Mouse (Mus musculus) heart, postnatal 0 days (tissue): Measurements from ENCODE around the gene Elmsan1.

Source experiments
- CTCF ChIP-seq: IDR thresholded peaks from 2 replicates; pipeline ENCODE4 v1.5.1; 2016; ENCODE audit warnings: antibody characterized with exemption, control low read depth, low read depth
- EP300 ChIP-seq: IDR thresholded peaks from 2 replicates; pipeline ENCODE4 v1.6.1; 2016; ENCODE audit warnings: antibody characterized with exemption, low read depth

DNA sequence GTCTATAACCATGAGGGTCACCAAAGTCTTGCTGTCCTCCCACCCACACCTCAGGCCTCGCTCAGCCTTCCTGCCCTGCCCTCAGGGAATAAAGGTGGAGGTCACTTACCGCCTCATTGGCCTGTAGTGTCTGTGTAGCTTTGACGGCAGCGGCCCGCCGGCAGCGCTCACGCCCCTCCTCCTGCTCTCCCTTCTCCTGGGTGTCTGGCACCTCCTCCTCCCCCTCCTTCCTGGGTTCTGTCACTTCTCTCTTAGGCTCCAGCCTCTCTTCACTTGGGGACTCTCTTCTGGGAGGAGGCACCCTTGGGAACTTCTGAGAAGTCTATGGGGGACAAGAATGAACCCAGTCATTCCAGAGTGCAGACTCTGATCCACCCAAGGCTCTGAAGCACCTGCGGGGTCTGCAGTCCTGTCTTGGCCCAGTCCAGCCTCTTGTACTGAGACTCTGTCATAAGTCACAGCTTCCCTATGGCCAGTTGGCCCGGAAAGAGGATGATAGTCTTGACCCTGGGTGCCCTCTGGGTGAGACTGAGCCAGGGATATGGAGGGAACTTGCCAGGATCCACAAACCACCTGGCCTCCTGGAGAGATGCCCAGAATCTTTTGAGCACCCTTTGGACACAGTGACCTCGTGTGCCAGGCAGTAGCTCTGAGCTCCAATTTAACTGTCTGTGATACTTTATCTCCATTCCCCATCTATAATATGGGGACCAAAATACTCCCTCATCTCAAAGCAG lies 63.7 kb downstream of the Elmsan1 start:
- TF ChIP-seq CTCF (no peak), EP300 (peak; percentile 75; the same call in 1 of the 2 replicates)
